Mouse (Mus musculus) frontal cortex, postnatal 36 days (tissue): ENCODE measurements at regions not wholly inside any gene's neighbourhood (a gene's known extent, or its start where the extent isn't known, plus 50 kb on each side); places are given as distances from the start of the nearest gene placed in this dataset.
A peak's percentile ranks its signal among the peaks of the same experiment; 100 is the strongest.

Experiments
- DNase-seq, 2 experiments: peaks; one replicate each; pipeline ENCODE4 v3.0.0; 2022; ENCODE audit warnings: low spot score in 2 of 2

- no peak for DNase-seq
Measured at GRCm38 (mm10) chr2:64860113-64860512, 164.7 kb downstream of the Grb14 start.

DNA sequence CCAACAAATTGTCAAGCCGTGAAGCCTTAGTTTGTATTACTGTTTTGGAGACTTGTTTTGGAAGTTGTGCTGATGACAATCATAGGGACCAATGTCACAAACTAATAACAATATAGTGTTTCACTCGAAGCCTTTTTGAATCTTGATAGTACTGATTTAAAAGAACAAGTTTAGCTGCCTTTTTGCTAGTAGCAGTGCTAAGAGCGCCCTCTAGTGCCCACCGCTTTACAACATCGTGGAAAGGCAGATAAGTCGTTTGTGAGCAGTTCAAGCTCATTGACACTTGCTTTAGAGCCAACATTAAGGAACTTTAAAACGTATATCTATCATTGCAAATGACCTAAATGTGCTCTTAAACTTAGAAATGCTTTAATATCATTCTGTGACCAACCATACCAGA, 170.9 kb downstream of the Grb14 start:
- DNase-seq: peak; percentile 84 to 91

DNA sequence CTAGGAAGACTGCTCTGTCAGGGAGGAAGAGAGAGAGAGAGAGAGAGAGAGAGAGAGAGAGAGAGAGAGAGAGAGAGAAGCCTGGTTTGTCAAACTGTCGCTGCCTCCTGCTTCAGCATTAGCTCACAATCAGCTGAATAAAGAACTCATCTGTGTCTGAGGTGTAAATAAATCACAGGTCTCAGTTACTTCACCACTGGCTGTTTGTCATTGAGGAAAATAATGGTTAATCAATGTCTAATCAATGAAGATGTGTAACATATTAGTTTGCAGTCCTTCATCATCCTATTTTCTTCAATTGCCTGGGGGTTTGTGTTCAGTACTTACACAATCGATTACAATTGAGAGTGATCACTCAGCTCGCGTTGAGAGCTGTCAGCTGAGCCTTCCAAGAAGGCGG, 171.9 kb downstream of the Grb14 start:
- DNase-seq: no peak

GRCm38 (mm10) chr2:64851096-64851495, 173.7 kb downstream of the Grb14 start:
- DNase-seq: no peak

GRCm38 (mm10) chr2:64850656-64851055, 174.1 kb downstream of the Grb14 start:
- DNase-seq: no peak

DNA sequence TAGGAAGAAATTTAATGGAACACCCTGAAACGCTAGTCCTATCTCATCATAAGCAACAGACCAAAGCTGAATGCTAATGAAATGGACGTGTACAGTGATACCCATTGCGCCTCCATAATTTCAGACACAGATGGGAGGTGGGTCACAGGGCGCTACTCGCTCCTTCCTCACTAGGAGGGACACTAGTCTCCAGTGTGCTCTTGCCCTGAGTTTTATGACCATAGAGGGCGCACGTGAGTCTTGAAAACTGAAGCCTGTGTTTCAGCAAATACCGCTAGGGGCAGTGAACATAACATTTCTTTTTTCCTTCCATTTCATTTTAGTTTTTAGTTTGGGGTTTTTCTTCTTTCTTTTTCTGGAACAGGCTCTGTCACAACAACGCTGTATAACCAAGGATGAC, 200.3 kb downstream of the Grb14 start:
- DNase-seq: no peak

DNA sequence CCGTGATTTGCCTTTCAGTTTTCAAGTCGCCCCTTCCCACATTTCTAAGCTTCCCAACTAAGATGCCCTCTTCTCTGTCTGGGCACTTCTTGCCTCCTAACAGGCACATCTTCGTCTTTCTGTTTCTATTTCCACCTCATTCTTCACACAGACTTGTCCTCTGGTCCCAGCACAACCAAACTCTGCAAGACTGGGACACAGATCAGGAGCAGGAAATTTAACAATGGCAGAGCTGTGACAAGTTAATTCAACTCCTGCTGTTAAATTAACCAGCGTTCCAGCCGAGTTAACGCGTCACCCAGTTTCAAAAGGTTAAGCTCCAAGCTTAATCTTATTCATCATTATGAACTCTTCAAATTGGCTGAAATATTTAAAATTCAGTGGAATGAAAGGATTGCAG, 200.9 kb downstream of the Grb14 start:
- DNase-seq: no peak

GRCm38 (mm10) chr2:64823074-64823473, 201.7 kb downstream of the Grb14 start:
- DNase-seq: no peak

DNA sequence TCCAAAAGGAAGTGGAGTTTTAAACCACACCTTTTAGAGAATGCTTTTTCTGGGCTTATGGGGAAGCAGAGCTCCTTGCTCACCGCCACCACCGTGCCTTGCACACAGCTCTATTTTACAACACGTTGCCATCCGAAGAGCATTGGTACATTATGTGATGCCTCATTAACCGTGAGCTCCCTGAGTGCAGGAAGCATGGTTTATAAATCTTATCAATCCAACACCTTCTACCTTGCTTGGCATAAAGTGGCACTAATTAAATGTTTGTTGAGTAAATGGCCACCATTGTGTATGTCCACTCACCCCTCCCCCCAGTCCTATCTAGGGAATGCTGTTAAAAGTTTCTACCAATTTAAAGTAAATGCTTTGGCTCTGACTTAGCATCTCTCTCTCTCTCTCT, 206.6 kb downstream of the Grb14 start:
- no peak for DNase-seq
